11 mouse cellular contexts compared by ENCODE assay signal in genomic region chr11:49248974-49249700, GRCm38 (mm10). TPM values are rescaled to one million over a fixed set of nuclear protein-coding genes. Genes with fewer than 3 reads are reported as not detected.
DNase-seq lines count a peak whose midpoint lies in the region; ATAC-seq lines count a peak whose summit lies in the region.
"Had no signal": no experiment of that assay in that cellular context is flagged by ENCODE, and none has a peak within 500 bp of the region (broad histone marks: within the 10 kb centered on the region; RNA-seq: fewer than 3 reads in every experiment).

No protein-coding gene starts in this region.

- no peak for ATAC-seq in heart, embryonic 11.5 days (replicated peaks; ENCODE audit: insufficient number of reproducible peaks, low FRiP score, low TSS enrichment)
- no peak for ATAC-seq in midbrain, embryonic 16.5 days
- ATAC-seq in intestine, embryonic 16.5 days, result no peak
- no peak for ATAC-seq in stomach, embryonic 14.5 days (ENCODE audit: insufficient number of reproducible peaks, insufficient read depth, low FRiP score, low read depth)

- peaks cover 7% of the 10 kb centered on the region; the same call in 1 of the 2 replicates for H3K36me3 ChIP-seq in heart, embryonic 11.5 days (ENCODE audit: control insufficient read depth, insufficient read depth, low read length)
- H3K36me3 ChIP-seq in midbrain, embryonic 10.5 days, result peaks cover 22% of the 10 kb centered on the region
- 0 out of 2 replicates have a peak, but pooled peaks cover 2% of the 10 kb centered on the region for H3K36me3 ChIP-seq in midbrain, embryonic 16.5 days (ENCODE audit: control insufficient read depth, insufficient read depth, low read length)
- no peaks in the 10 kb centered on the region for H3K36me3 ChIP-seq in intestine, embryonic 16.5 days (ENCODE audit: control insufficient read depth, insufficient read depth, low read length)
- H3K36me3 ChIP-seq in stomach, embryonic 14.5 days (ENCODE audit: control insufficient read depth, insufficient read depth, low read length), result peaks cover 4% of the 10 kb centered on the region; the same call in 1 of the 2 replicates

- H3K4me2 ChIP-seq in heart, embryonic 11.5 days, result peak overlapping the region; percentile 85; the same call in 1 of the 2 replicates
- no peak overlapping the region for H3K4me2 ChIP-seq in midbrain, embryonic 16.5 days (ENCODE audit: low read length)
- peak overlapping the region; percentile 75 for H3K4me2 ChIP-seq in intestine, embryonic 16.5 days (ENCODE audit: low read depth, low read length)
- no peak overlapping the region for H3K4me2 ChIP-seq in stomach, embryonic 14.5 days (replicated peaks; ENCODE audit: low read depth, low read length)

- H3K9ac ChIP-seq in heart, embryonic 11.5 days (ENCODE audit: low read depth, low read length), result no peak overlapping the region
- no peak overlapping the region for H3K9ac ChIP-seq in midbrain, embryonic 16.5 days (ENCODE audit: low read depth, low read length)
- peak overlapping the region; percentile 93; the same call in 1 of the 2 replicates for H3K9ac ChIP-seq in intestine, embryonic 16.5 days (ENCODE audit: low read depth, low read length)
- no peak overlapping the region for H3K9ac ChIP-seq in stomach, embryonic 14.5 days (replicated peaks; ENCODE audit: low read depth, low read length)

- H3K27ac ChIP-seq in heart, embryonic 11.5 days (ENCODE audit: low read depth, low read length), result peak overlapping the region; percentile 55; the same call in 1 of the 2 replicates
- H3K27ac ChIP-seq in midbrain, embryonic 10.5 days (replicated peaks), result peak overlapping the region; percentile 92; the same call in 1 of the 2 replicates
- no peak overlapping the region for H3K27ac ChIP-seq in midbrain, embryonic 16.5 days (ENCODE audit: low read length)
- H3K27ac ChIP-seq in intestine, embryonic 16.5 days (ENCODE audit: low read length), result peak overlapping the region; percentile 96
- H3K27ac ChIP-seq in stomach, embryonic 14.5 days (ENCODE audit: low read length), result peak overlapping the region; percentile 96; the same call in 1 of the 2 replicates

- H3K27me3 ChIP-seq in heart, embryonic 11.5 days (ENCODE audit: control insufficient read depth, insufficient read depth, low read length), result no peaks in the 10 kb centered on the region
- no peaks in the 10 kb centered on the region for H3K27me3 ChIP-seq in midbrain, embryonic 10.5 days (ENCODE audit: low read depth, poor library complexity, severe bottlenecking)
- H3K27me3 ChIP-seq in midbrain, embryonic 16.5 days (ENCODE audit: control insufficient read depth, insufficient read depth, low read depth, low read length), result no peaks in the 10 kb centered on the region
- no peaks in the 10 kb centered on the region for H3K27me3 ChIP-seq in intestine, embryonic 16.5 days (replicated peaks; ENCODE audit: control insufficient read depth, insufficient read depth, low read length)
- no peaks in the 10 kb centered on the region for H3K27me3 ChIP-seq in stomach, embryonic 14.5 days (ENCODE audit: control insufficient read depth, insufficient read depth, low read length)

- H3K4me3 ChIP-seq in heart, embryonic 11.5 days (ENCODE audit: low read depth, low read length), result no peak overlapping the region
- H3K4me3 ChIP-seq in midbrain, embryonic 10.5 days, result no peak overlapping the region
- H3K4me3 ChIP-seq in midbrain, embryonic 16.5 days (ENCODE audit: low read depth, low read length), result no peak overlapping the region
- no peak overlapping the region for H3K4me3 ChIP-seq in intestine, embryonic 16.5 days (ENCODE audit: low read length)
- no peak overlapping the region for H3K4me3 ChIP-seq in stomach, embryonic 14.5 days (ENCODE audit: low read depth, low read length)

- DNase-seq in heart, adult 18-20 months, result no peak
- no peak for DNase-seq in midbrain, embryonic 10.5 days (ENCODE audit: low spot score)
- DNase-seq in layer of hippocampus, postnatal 36 days, result no peak
- DNase-seq in right cerebral cortex, postnatal 10 days (ENCODE audit: low spot score in 2 of 2), result no peak
- DNase-seq: left cerebral cortex, postnatal 4 days had no signal

- 67% methylated on average over 6 of the region's 6 CpGs for WGBS in heart, embryonic 11.5 days (ENCODE audit: insufficient replicate concordance)
- 67% methylated on average over 6 of the region's 6 CpGs for WGBS in midbrain, embryonic 10.5 days
- WGBS in midbrain, embryonic 16.5 days, result 68% methylated on average over 6 of the region's 6 CpGs
- 70% methylated on average over 6 of the region's 6 CpGs for WGBS in intestine, embryonic 16.5 days
- 77% methylated on average over 6 of the region's 6 CpGs for WGBS in stomach, embryonic 14.5 days

- peaks cover 43% of the 10 kb centered on the region for H3K4me1 ChIP-seq in heart, embryonic 11.5 days (ENCODE audit: control insufficient read depth, insufficient read depth, low read length)
- H3K4me1 ChIP-seq in midbrain, embryonic 10.5 days, result peaks cover 68% of the 10 kb centered on the region
- peaks cover 39% of the 10 kb centered on the region for H3K4me1 ChIP-seq in midbrain, embryonic 16.5 days (ENCODE audit: control insufficient read depth, insufficient read depth, low read length)
- H3K4me1 ChIP-seq in intestine, embryonic 16.5 days (ENCODE audit: control insufficient read depth, insufficient read depth, low read length), result peaks cover 54% of the 10 kb centered on the region
- H3K4me1 ChIP-seq in stomach, embryonic 14.5 days (ENCODE audit: control insufficient read depth, insufficient read depth, low read length), result peaks cover 46% of the 10 kb centered on the region

- no peaks in the 10 kb centered on the region for H3K9me3 ChIP-seq in heart, embryonic 11.5 days (replicated peaks; ENCODE audit: control insufficient read depth, low read length)
- H3K9me3 ChIP-seq in midbrain, embryonic 10.5 days (replicated peaks), result no peaks in the 10 kb centered on the region
- no peaks in the 10 kb centered on the region for H3K9me3 ChIP-seq in midbrain, embryonic 16.5 days (replicated peaks; ENCODE audit: control insufficient read depth, low read length, poor library complexity, severe bottlenecking)
- no peaks in the 10 kb centered on the region for H3K9me3 ChIP-seq in intestine, embryonic 16.5 days (ENCODE audit: control insufficient read depth, low read length)
- H3K9me3 ChIP-seq in stomach, embryonic 14.5 days (ENCODE audit: control insufficient read depth, low read depth, low read length), result no peaks in the 10 kb centered on the region

RNA-seq across cellular contexts. Expression of gene Mgat1, which starts 5.1 kb away (rescaled TPM):
- 32.9 and 39.1 TPM in 2 replicates for polyA plus RNA-seq in heart, embryonic 11.5 days (2014; fragmentation: Nextera tagmentation; extraction: Ambion mirVana)
- total RNA-seq in heart, adult 18-20 months (2021), result 10 to 100 TPM; 67.1 TPM
- 41.2 and 42.2 TPM in 2 replicates for polyA plus RNA-seq in midbrain, embryonic 10.5 days (2016; fragmentation: Nextera tagmentation; extraction: Ambion mirVana)
- polyA plus RNA-seq in midbrain, embryonic 16.5 days (2015; fragmentation: Nextera tagmentation; extraction: Ambion mirVana), result 33.5 and 34.3 TPM in 2 replicates
- polyA plus RNA-seq in intestine, embryonic 16.5 days (2015; fragmentation: Nextera tagmentation; extraction: Ambion mirVana), result 62.4 and 65.8 TPM in 2 replicates
- polyA plus RNA-seq in stomach, embryonic 14.5 days (2014; fragmentation: Nextera tagmentation; extraction: Ambion mirVana), result 55.0 and 62.5 TPM in 2 replicates
- 10 to 100 TPM; 52.0 to 54.4 TPM for total RNA-seq in layer of hippocampus, postnatal 36 days (2021)

RNA-seq across cellular contexts. Expression of gene Olfr1393, which starts 29.0 kb away (rescaled TPM):
- not detected in 2 replicates for polyA plus RNA-seq in heart, embryonic 11.5 days (2014; fragmentation: Nextera tagmentation; extraction: Ambion mirVana)
- under 1 TPM; 0.41 to 0.69 TPM for total RNA-seq in heart, adult 18-20 months (2021)
- polyA plus RNA-seq in midbrain, embryonic 10.5 days (2016; fragmentation: Nextera tagmentation; extraction: Ambion mirVana), result 0.04 TPM in 1 of 2 replicates, not detected in the other
- polyA plus RNA-seq in midbrain, embryonic 16.5 days (2015; fragmentation: Nextera tagmentation; extraction: Ambion mirVana), result not detected in 2 replicates
- 0.13 TPM in 1 of 2 replicates, not detected in the other for polyA plus RNA-seq in intestine, embryonic 16.5 days (2015; fragmentation: Nextera tagmentation; extraction: Ambion mirVana)
- polyA plus RNA-seq in stomach, embryonic 14.5 days (2014; fragmentation: Nextera tagmentation; extraction: Ambion mirVana), result 0.28 TPM in 1 of 2 replicates, not detected in the other
- total RNA-seq in layer of hippocampus, postnatal 36 days (2021), result not detected
- total RNA-seq: adrenal gland, adult 8-10 months had no signal
- polyA plus RNA-seq: hindbrain, embryonic 14.5 days had no signal

RNA-seq across cellular contexts. Expression of gene Olfr1392, which starts 35.9 kb away (rescaled TPM):
- not detected in 2 replicates for polyA plus RNA-seq in heart, embryonic 11.5 days (2014; fragmentation: Nextera tagmentation; extraction: Ambion mirVana)
- not detected for total RNA-seq in heart, adult 18-20 months (2021)
- polyA plus RNA-seq in midbrain, embryonic 10.5 days (2016; fragmentation: Nextera tagmentation; extraction: Ambion mirVana), result 0.04 and 0.07 TPM in 2 replicates
- polyA plus RNA-seq in midbrain, embryonic 16.5 days (2015; fragmentation: Nextera tagmentation; extraction: Ambion mirVana), result not detected in 2 replicates
- polyA plus RNA-seq in intestine, embryonic 16.5 days (2015; fragmentation: Nextera tagmentation; extraction: Ambion mirVana), result not detected in 2 replicates
- polyA plus RNA-seq in stomach, embryonic 14.5 days (2014; fragmentation: Nextera tagmentation; extraction: Ambion mirVana), result 0.13 TPM in 1 of 2 replicates, not detected in the other
- not detected for total RNA-seq in layer of hippocampus, postnatal 36 days (2021)
- total RNA-seq: adrenal gland, adult 8-10 months had no signal
- polyA plus RNA-seq: hindbrain, embryonic 14.5 days had no signal

RNA-seq across cellular contexts. Expression of gene Zfp62, which starts 46.0 kb away (rescaled TPM):
- polyA plus RNA-seq in heart, embryonic 11.5 days (2014; fragmentation: Nextera tagmentation; extraction: Ambion mirVana), result 33.9 and 36.8 TPM in 2 replicates
- 10 to 100 TPM; 27.6 to 32.6 TPM for total RNA-seq in heart, adult 18-20 months (2021)
- polyA plus RNA-seq in midbrain, embryonic 10.5 days (2016; fragmentation: Nextera tagmentation; extraction: Ambion mirVana), result 42.3 and 51.5 TPM in 2 replicates
- polyA plus RNA-seq in midbrain, embryonic 16.5 days (2015; fragmentation: Nextera tagmentation; extraction: Ambion mirVana), result 38.6 and 43.4 TPM in 2 replicates
- 20.7 and 23.1 TPM in 2 replicates for polyA plus RNA-seq in intestine, embryonic 16.5 days (2015; fragmentation: Nextera tagmentation; extraction: Ambion mirVana)
- 42.1 and 47.6 TPM in 2 replicates for polyA plus RNA-seq in stomach, embryonic 14.5 days (2014; fragmentation: Nextera tagmentation; extraction: Ambion mirVana)
- total RNA-seq in layer of hippocampus, postnatal 36 days (2021), result 10 to 100 TPM; 45.0 to 48.7 TPM

RNA-seq across cellular contexts. Expression of gene Olfr10, which starts 55.4 kb away (rescaled TPM):
- not detected in 2 replicates for polyA plus RNA-seq in heart, embryonic 11.5 days (2014; fragmentation: Nextera tagmentation; extraction: Ambion mirVana)
- not detected for total RNA-seq in heart, adult 18-20 months (2021)
- polyA plus RNA-seq in midbrain, embryonic 10.5 days (2016; fragmentation: Nextera tagmentation; extraction: Ambion mirVana), result not detected in 2 replicates
- polyA plus RNA-seq in midbrain, embryonic 16.5 days (2015; fragmentation: Nextera tagmentation; extraction: Ambion mirVana), result not detected in 2 replicates
- not detected in 2 replicates for polyA plus RNA-seq in intestine, embryonic 16.5 days (2015; fragmentation: Nextera tagmentation; extraction: Ambion mirVana)
- polyA plus RNA-seq in stomach, embryonic 14.5 days (2014; fragmentation: Nextera tagmentation; extraction: Ambion mirVana), result not detected in 2 replicates
- total RNA-seq in layer of hippocampus, postnatal 36 days (2021), result not detected
- total RNA-seq: adrenal gland, adult 8-10 months; left cerebral cortex, postnatal 4 days had no signal
- polyA plus RNA-seq: hindbrain, embryonic 14.5 days had no signal

Comparison
In these comparisons a context has a peak if more than half of its experiments do, and no peak if none do; other contexts are left out.
1. H3K4me2 ChIP-seq: peak in heart, embryonic 11.5 days (single experiment) and intestine, embryonic 16.5 days (single experiment); none in midbrain, embryonic 16.5 days (single experiment) and stomach, embryonic 14.5 days (single experiment).